Mouse (Mus musculus): ENCODE measurements around the gene Sptbn4. TPM values are rescaled to one million over a fixed set of nuclear protein-coding genes. Genes with fewer than 3 reads are reported as not detected.
A peak's percentile ranks its signal among the peaks of the same experiment; 100 is the strongest.

Sptbn4 gene
- polyA plus RNA-seq, 1 experiment from 2014 or later = 0.43 TPM

GRCm38 (mm10) chr7:27311651-27312284 lies 135.7 kb downstream of the Sptbn4 start:
- peaks cover 25% of the 10 kb centered on the region for H3K4me1 ChIP-seq

GRCm38 (mm10) chr7:27310996-27311535 lies 136.4 kb downstream of the Sptbn4 start:
- no peak overlapping the region for H3K4me3 ChIP-seq
- H3K9ac ChIP-seq = peak overlapping the region; percentile 63; the same call in 1 of the 2 replicates
- H3K36me3 ChIP-seq (ENCODE audit: poor library complexity, severe bottlenecking) = peaks cover 12% of the 10 kb centered on the region; the same call in 1 of the 2 replicates
- H3K9me3 ChIP-seq (replicated peaks) = peaks cover 13% of the 10 kb centered on the region
- H3K4me2 ChIP-seq = peak overlapping the region; percentile 63
- H3K27me3 ChIP-seq = 0 out of 2 replicates have a peak, but pooled peaks cover 13% of the 10 kb centered on the region
- H3K4me1 ChIP-seq = peaks cover 21% of the 10 kb centered on the region
- 60% methylated on average over 8 of the region's 8 CpGs for WGBS
- no peak for ATAC-seq
- no peak overlapping the region for H3K27ac ChIP-seq

More at GRCm38 (mm10) chr7:27311651-27312284, 135.7 kb downstream of the Sptbn4 start:
- WGBS = 93% methylated on average over 12 of the region's 12 CpGs
- Histone ChIP-seq H3K9me3 (replicated peaks) (peaks cover 13% of the 10 kb centered on the region), H3K36me3 (ENCODE audit: poor library complexity, severe bottlenecking) (peaks cover 12% of the 10 kb centered on the region; the same call in 1 of the 2 replicates), H3K4me3 (no peak overlapping the region), H3K9ac (no peak overlapping the region), H3K27ac (no peak overlapping the region), H3K4me2 (no peak overlapping the region), H3K27me3 (0 out of 2 replicates have a peak, but pooled peaks cover 13% of the 10 kb centered on the region)
- no peak for ATAC-seq

GRCm38 (mm10) chr7:27310306-27310705 lies 137.2 kb downstream of the Sptbn4 start:
- Histone ChIP-seq H3K9ac (peak overlapping the region; percentile 63), H3K27me3 (0 out of 2 replicates have a peak, but pooled peaks cover 13% of the 10 kb centered on the region), H3K9me3 (replicated peaks) (peaks cover 13% of the 10 kb centered on the region), H3K4me3 (peak overlapping the region; percentile 35), H3K4me1 (peaks cover 17% of the 10 kb centered on the region), H3K4me2 (peak overlapping the region; percentile 63), H3K27ac (no peak overlapping the region; the same call in 1 of the 2 replicates), H3K36me3 (ENCODE audit: poor library complexity, severe bottlenecking) (peaks cover 12% of the 10 kb centered on the region; the same call in 1 of the 2 replicates)
- 3% methylated on average over 17 of the region's 17 CpGs for WGBS
- peak; percentile 79 for ATAC-seq

GRCm38 (mm10) chr7:27309832-27310231 lies 137.7 kb downstream of the Sptbn4 start:
- H3K9me3 ChIP-seq (replicated peaks) = peaks cover 13% of the 10 kb centered on the region
- 0 out of 2 replicates have a peak, but pooled peaks cover 13% of the 10 kb centered on the region for H3K27me3 ChIP-seq
- H3K4me2 ChIP-seq = peak overlapping the region; percentile 63
- peaks cover 17% of the 10 kb centered on the region for H3K4me1 ChIP-seq
- WGBS = 48% methylated on average over 3 of the region's 3 CpGs
- H3K27ac ChIP-seq = no peak overlapping the region
- ATAC-seq = no peak
- H3K9ac ChIP-seq = peak overlapping the region; percentile 63; the same call in 1 of the 2 replicates
- H3K36me3 ChIP-seq (ENCODE audit: poor library complexity, severe bottlenecking) = peaks cover 12% of the 10 kb centered on the region; the same call in 1 of the 2 replicates
- 0 out of 2 replicates have a peak overlapping the region, but pooled peaks have one; percentile 35 for H3K4me3 ChIP-seq

GRCm38 (mm10) chr7:27308821-27309549 lies 138.5 kb downstream of the Sptbn4 start:
- ATAC-seq = no peak
- 14% methylated on average over 28 of the region's 28 CpGs for WGBS

GRCm38 (mm10) chr7:27307551-27307950 lies 139.9 kb downstream of the Sptbn4 start:
- no peak for ATAC-seq
- no peak overlapping the region for H3K4me3 ChIP-seq
- peaks cover 17% of the 10 kb centered on the region for H3K4me1 ChIP-seq
- H3K36me3 ChIP-seq (ENCODE audit: poor library complexity, severe bottlenecking) = no peaks in the 10 kb centered on the region
- no peak overlapping the region for H3K9ac ChIP-seq
- WGBS = 60% methylated on average over 9 of the region's 9 CpGs
- no peak overlapping the region for H3K27ac ChIP-seq
- H3K9me3 ChIP-seq (replicated peaks) = no peaks in the 10 kb centered on the region
- 0 out of 2 replicates have a peak, but pooled peaks cover 13% of the 10 kb centered on the region for H3K27me3 ChIP-seq
- no peak overlapping the region for H3K4me2 ChIP-seq

More at GRCm38 (mm10) chr7:27308821-27309549, 138.5 kb downstream of the Sptbn4 start:
- Histone ChIP-seq H3K36me3 (ENCODE audit: poor library complexity, severe bottlenecking) (peaks cover 5% of the 10 kb centered on the region; the same call in 1 of the 2 replicates), H3K27ac (no peak overlapping the region), H3K4me2 (peak overlapping the region; percentile 57), H3K4me3 (peak overlapping the region; percentile 24), H3K9ac (no peak overlapping the region), H3K27me3 (0 out of 2 replicates have a peak, but pooled peaks cover 13% of the 10 kb centered on the region), H3K4me1 (peaks cover 17% of the 10 kb centered on the region), H3K9me3 (replicated peaks) (peaks cover 9% of the 10 kb centered on the region)

Other genes with a start within 250 kb of the Sptbn4 start
- 4.6 and 5.4 TPM in 2 replicates for gene Itpkc, start 219.0 kb downstream of the Sptbn4 start, polyA plus RNA-seq (2015; fragmentation: Nextera tagmentation; extraction: Ambion mirVana)
- 22.3 and 25.5 TPM in 2 replicates for gene Coq8b, start 214.7 kb downstream of the Sptbn4 start, polyA plus RNA-seq (2015; fragmentation: Nextera tagmentation; extraction: Ambion mirVana)
- 31.1 and 32.3 TPM in 2 replicates for gene Numbl, start 189.3 kb downstream of the Sptbn4 start, polyA plus RNA-seq (2015; fragmentation: Nextera tagmentation; extraction: Ambion mirVana)
- 10.5 and 13.4 TPM in 2 replicates for gene Ltbp4, start 110.0 kb downstream of the Sptbn4 start, polyA plus RNA-seq (2015; fragmentation: Nextera tagmentation; extraction: Ambion mirVana)
- gene Shkbp1, start 91.7 kb downstream of the Sptbn4 start, polyA plus RNA-seq (2015; fragmentation: Nextera tagmentation; extraction: Ambion mirVana) = 85.4 and 89.3 TPM in 2 replicates
- gene Gm20479, start 90.3 kb downstream of the Sptbn4 start, polyA plus RNA-seq (2015; fragmentation: Nextera tagmentation; extraction: Ambion mirVana) = 0.62 TPM in 1 of 2 replicates, not detected in the other
- gene Blvrb, start 292 bp upstream of the Sptbn4 start, polyA plus RNA-seq (2015; fragmentation: Nextera tagmentation; extraction: Ambion mirVana) = 16.8 and 17.3 TPM in 2 replicates
- gene Sertad3, start 26.1 kb upstream of the Sptbn4 start, polyA plus RNA-seq (2015; fragmentation: Nextera tagmentation; extraction: Ambion mirVana) = 18.8 and 19.2 TPM in 2 replicates
- gene Sertad1, start 39.2 kb upstream of the Sptbn4 start, polyA plus RNA-seq (2015; fragmentation: Nextera tagmentation; extraction: Ambion mirVana) = 8.5 and 8.7 TPM in 2 replicates
- 1.5 and 1.8 TPM in 2 replicates for gene Prx, start 51.6 kb upstream of the Sptbn4 start, polyA plus RNA-seq (2015; fragmentation: Nextera tagmentation; extraction: Ambion mirVana)
- gene Hipk4, start 75.6 kb upstream of the Sptbn4 start, polyA plus RNA-seq (2015; fragmentation: Nextera tagmentation; extraction: Ambion mirVana) = 0.50 and 0.56 TPM in 2 replicates
- 68.2 and 72.8 TPM in 2 replicates for gene Pld3, start 105.5 kb upstream of the Sptbn4 start, polyA plus RNA-seq (2015; fragmentation: Nextera tagmentation; extraction: Ambion mirVana)
- gene 2310022A10Rik, start 105.5 kb upstream of the Sptbn4 start, polyA plus RNA-seq (2015; fragmentation: Nextera tagmentation; extraction: Ambion mirVana) = 35.1 and 36.5 TPM in 2 replicates
- gene Akt2, start 143.9 kb upstream of the Sptbn4 start, polyA plus RNA-seq (2015; fragmentation: Nextera tagmentation; extraction: Ambion mirVana) = 75.2 and 82.2 TPM in 2 replicates
- gene Ttc9b, start 206.2 kb upstream of the Sptbn4 start, polyA plus RNA-seq (2015; fragmentation: Nextera tagmentation; extraction: Ambion mirVana) = 37.3 and 42.7 TPM in 2 replicates
- 9.0 TPM in 2 replicates for gene Map3k10, start 226.9 kb upstream of the Sptbn4 start, polyA plus RNA-seq (2015; fragmentation: Nextera tagmentation; extraction: Ambion mirVana)
- 10.8 and 12.3 TPM in 2 replicates for gene Zfp607b, start 241.7 kb upstream of the Sptbn4 start, polyA plus RNA-seq (2015; fragmentation: Nextera tagmentation; extraction: Ambion mirVana)

All from forebrain, embryonic 13.5 days (tissue).